Mouse (Mus musculus) thymus, postnatal 0 days (tissue): Measurements from ENCODE around the gene Rbfox3. TPM values are rescaled to one million over a fixed set of nuclear protein-coding genes. Genes with fewer than 3 reads are reported as not detected.

ENCODE experiments used
- DNase-seq: peaks from one replicate; pipeline ENCODE4 v3.0.0-alpha.2; 2015; ENCODE audit warnings: low spot score
- polyA plus RNA-seq: library from polyadenylated mRNA; unstranded; fragments of >200 nt; fragmentation: Nextera tagmentation; extraction: Ambion mirVana; gene quantifications from 2 replicates; pipeline ENCODE4 v1.2.1, GENCODE M21; 2015

Rbfox3 gene
- polyA plus RNA-seq, 1 experiment from 2014 or later: 0.26 TPM

GRCm38 (mm10) chr11:118881786-118882495, 29.5 kb downstream of the Rbfox3 start:
- no peak for DNase-seq

DNA sequence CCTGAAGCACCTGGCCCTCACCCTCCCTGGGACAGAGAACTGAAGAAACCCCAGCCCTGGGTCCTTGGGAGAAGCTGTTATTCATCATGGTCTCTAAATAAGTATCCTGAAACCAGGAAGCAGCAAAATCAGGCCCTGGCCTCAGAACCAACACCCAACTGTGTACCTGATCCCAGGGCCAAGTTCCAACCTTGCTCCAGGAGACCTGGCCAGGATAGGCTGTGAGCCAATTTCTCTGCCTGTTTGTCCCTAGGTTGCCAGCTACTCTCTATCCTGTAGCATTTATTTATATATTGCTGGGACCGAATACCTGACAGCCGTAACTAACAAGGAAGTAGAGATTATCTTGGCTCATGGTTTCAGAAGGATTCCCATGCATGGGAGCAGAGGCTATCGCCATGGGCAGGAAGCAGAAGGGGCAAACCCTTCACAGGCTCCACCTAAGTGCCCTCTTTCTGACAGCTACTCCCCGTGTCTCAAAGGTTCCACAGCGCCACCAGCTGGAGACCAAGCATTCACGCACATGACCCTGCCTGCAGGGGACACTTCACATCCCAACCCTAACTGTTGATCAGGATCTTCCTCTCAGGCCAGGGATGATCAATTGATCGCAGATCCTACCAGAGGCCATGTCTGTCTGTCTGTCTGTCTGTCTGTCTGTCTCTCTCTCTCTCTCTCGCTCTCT, 31.8 kb downstream of the Rbfox3 start:
- DNase-seq: no peak

GRCm38 (mm10) chr11:118878605-118879245, 32.7 kb downstream of the Rbfox3 start:
- no peak for DNase-seq

DNA sequence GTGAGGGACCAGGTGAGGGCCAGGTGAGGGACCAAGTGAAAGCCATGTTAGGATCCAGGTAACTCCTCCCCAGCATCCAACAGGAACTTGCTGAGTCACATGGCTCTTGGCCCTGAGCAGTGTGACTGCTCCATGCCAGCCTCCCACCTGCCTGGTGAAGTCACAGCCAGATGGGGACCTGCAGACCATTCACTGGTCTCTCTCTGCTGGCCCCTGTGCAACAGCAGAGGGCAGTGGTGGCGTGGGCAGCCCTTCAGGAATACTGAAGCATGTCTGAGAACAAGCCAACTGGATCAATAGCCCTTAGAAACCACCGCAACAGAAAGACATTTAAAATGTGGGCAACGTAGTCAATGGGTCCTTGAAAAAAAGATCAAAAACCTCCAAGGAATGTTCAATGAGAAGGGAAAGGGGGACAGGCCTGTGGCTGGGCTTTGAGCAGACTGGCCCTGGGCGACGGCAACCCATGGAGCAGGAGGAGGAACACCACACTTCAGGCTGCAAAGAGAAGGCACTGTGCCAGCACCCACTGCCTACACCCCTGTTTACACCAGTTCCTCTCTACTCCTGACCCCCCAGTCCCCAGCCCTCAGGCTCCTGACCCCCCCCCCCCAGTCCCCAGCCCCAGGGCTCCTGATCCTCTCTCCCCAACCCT, 36.0 kb downstream of the Rbfox3 start:
- DNase-seq: no peak

GRCm38 (mm10) chr11:118874487-118875095, 36.8 kb downstream of the Rbfox3 start:
- DNase-seq: no peak

DNA sequence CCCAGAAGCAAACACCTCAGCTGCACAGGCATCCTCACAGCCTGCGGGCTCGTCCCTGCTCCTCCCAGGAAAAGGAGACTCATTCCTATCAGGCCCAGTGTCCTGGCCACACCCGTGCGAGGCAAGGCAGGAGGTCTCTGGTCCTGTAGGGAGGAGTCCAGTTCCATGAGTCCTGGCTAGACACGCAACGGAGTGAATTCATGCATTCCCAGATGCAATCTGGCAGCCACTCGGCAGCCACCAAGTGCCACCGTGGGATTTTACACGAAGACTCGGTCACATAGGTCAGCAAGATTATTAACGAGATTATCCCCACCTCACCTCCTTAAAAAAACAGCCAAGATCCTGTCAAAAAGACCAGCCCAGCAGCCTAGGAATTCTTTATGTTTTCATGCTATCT, 37.4 kb downstream of the Rbfox3 start:
- no peak for DNase-seq

- DNase-seq: no peak
These were observed 39.9 kb downstream of the Rbfox3 start for GRCm38 (mm10) chr11:118871527-118871926.

- DNase-seq: no peak
These were observed 48.0 kb downstream of the Rbfox3 start for GRCm38 (mm10) chr11:118863360-118863759.

GRCm38 (mm10) chr11:118861801-118862431, 49.5 kb downstream of the Rbfox3 start:
- no peak for DNase-seq

- no peak for DNase-seq
These were observed 50.2 kb downstream of the Rbfox3 start for GRCm38 (mm10) chr11:118861246-118861645.

- DNase-seq: no peak
These were observed 50.6 kb downstream of the Rbfox3 start for GRCm38 (mm10) chr11:118860812-118861211.

- no peak for DNase-seq
These were observed 51.6 kb downstream of the Rbfox3 start for GRCm38 (mm10) chr11:118859839-118860238.

GRCm38 (mm10) chr11:118858305-118858704, 53.1 kb downstream of the Rbfox3 start:
- no peak for DNase-seq

- no peak for DNase-seq
These were observed 60.0 kb downstream of the Rbfox3 start for GRCm38 (mm10) chr11:118851391-118851790.

- DNase-seq: no peak
These were observed 63.4 kb downstream of the Rbfox3 start for GRCm38 (mm10) chr11:118847986-118848385.

DNA sequence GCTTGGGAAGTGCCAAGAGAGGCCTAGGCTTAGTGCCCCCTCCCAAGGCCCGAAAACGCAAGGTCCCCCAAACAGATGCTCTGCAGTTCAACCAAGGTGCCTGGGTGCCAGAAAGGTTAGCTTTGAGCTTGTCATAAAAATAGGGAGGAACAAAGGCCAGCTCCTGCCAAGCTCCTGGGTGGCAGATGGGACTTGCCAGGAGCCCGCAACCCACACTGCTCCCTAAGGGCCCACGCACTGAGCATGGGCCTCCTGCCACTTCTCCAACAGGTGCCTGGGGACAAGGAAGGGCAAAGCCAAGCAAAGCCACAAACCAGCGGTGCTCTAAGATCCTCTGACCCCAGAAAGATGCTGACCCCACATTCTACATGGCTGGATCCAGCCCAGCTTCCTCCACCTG, 70.4 kb downstream of the Rbfox3 start:
- no peak for DNase-seq

GRCm38 (mm10) chr11:118838167-118838566, 73.2 kb downstream of the Rbfox3 start:
- no peak for DNase-seq

- no peak for DNase-seq
These were observed 74.5 kb downstream of the Rbfox3 start for GRCm38 (mm10) chr11:118836889-118837288.

DNA sequence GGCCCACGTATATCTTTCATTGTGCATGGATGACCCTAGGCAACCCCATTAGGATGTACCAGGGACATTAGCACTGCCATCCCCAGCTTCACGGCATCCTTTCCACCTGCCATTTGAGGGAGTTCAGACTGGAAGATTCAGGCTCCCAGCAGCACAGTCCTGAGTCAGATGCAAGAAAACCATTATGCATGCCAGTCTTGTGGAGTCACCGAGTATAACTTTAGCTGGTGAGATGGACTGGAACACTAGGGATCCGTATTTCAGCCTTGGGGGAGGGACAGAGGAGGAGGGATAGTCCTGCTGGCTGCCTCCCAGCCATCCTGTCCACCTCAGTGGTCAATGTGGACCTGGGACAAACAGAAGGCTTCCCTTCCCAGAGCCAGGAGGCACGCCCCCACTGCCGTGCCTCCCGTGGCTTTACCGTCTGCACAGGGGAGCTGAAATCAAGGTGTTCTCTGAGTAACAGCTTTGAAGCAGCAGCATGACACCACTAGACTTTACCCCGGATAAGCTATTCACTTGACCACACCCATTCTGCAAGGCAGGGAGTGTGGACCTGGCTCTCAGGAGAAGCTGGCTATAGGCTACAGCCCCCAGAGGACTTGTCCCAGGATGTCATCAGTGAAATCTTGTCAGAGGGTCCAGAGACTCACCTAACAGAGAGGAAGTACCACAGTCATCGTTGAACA, 78.5 kb downstream of the Rbfox3 start:
- no peak for DNase-seq

GRCm38 (mm10) chr11:118831730-118832129, 79.7 kb downstream of the Rbfox3 start:
- no peak for DNase-seq
